Mouse (Mus musculus): Measurements from ENCODE around the gene Kcnk7. TPM values are rescaled to one million over a fixed set of nuclear protein-coding genes. Genes with fewer than 3 reads are reported as not detected.

The Kcnk7 gene
- polyA plus RNA-seq, 1 experiment = 0.36 TPM

DNA sequence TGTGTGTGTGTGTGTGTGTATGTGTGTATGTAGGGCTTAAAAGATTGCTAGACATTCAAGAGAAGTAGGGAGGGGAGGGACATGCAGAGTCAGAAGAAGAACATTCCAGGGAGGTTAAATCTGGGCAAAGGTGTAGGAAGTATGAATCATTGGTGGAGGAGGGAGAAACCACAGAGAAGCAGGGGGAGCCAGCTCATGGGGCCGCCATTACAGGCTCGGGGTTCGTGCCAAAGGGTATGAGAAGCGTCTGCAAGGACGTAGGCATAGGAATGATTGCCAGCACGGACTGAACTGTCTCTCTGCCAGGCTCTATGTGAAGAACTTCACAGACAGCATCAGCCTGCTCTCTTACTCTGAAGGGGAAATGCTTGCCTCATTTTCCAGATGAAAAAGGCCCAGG, 45.3 kb downstream of the Kcnk7 start:
- DNase-seq (ENCODE audit: low read depth) = no peak

DNA sequence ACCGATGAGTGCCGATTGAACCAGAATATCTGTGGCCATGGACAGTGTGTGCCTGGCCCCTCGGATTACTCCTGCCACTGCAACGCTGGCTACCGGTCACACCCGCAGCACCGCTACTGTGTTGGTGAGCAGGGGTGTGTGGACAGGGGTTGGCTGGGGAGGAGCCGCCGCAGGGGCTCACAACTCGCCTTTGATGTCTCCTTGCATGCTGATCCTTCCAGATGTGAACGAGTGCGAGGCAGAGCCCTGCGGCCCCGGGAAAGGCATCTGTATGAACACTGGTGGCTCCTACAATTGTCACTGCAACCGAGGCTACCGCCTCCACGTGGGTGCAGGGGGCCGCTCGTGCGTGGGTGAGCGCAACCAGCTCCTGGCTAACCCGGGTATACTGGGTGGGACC, 46.8 kb downstream of the Kcnk7 start:
- no peak for DNase-seq (ENCODE audit: low read depth)

DNA sequence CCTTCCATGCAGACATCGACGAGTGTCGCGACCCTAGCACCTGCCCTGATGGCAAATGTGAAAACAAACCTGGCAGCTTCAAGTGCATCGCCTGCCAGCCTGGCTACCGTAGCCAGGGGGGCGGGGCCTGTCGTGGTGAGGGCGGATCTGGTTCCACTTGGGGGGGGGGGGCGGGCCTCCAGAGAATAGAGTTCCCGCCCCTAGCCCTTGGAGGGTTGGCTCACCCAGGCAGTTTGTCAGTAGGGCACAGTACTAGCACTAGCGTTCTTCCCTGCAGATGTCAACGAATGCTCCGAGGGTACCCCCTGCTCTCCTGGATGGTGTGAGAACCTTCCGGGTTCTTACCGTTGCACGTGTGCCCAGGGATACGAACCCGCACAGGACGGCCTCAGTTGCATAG, 47.6 kb downstream of the Kcnk7 start:
- DNase-seq (ENCODE audit: low read depth) = no peak

DNA sequence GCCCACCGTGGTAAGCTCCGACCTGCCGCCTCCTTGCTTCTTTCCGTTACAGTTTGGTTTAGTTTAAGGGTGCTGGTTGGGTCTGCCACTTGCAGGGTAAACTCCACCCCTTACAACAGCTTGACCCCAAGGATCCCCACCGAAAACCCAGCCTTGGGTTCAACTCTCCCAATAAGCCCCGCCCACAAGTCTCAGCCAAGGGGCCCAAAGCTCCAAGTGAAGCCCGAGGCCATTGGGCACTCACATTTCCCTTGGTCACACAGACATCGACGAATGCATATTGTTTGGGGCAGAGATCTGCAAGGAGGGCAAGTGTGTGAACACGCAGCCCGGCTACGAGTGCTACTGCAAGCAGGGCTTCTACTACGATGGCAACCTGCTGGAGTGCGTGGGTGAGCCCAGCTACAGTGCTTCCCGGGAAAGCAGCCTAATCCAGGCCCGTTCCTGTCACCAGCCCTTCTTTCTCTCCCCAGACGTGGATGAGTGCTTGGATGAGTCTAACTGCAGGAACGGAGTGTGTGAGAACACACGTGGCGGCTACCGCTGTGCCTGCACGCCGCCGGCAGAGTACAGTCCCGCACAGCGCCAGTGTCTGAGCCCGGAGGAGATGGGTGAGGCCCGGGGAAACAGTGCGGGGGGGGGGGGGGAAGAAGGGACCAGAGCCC, 52.3 kb downstream of the Kcnk7 start:
- no peak for DNase-seq (ENCODE audit: low read depth)

Other genes with a start within 250 kb of the Kcnk7 start
- gene Ccdc85b, start 246.5 kb upstream of the Kcnk7 start, polyA plus RNA-seq (2012; rRNA removed) = 5.6 and 6.7 TPM in 2 replicates
- gene Fibp, start 243.8 kb upstream of the Kcnk7 start, polyA plus RNA-seq (2012; rRNA removed) = 126 and 132 TPM in 2 replicates
- 2.2 and 2.3 TPM in 2 replicates for gene Ctsw, start 235.9 kb upstream of the Kcnk7 start, polyA plus RNA-seq (2012; rRNA removed)
- 73.5 and 79.0 TPM in 2 replicates for gene Efemp2, start 230.4 kb upstream of the Kcnk7 start, polyA plus RNA-seq (2012; rRNA removed)
- gene Mus81, start 216.0 kb upstream of the Kcnk7 start, polyA plus RNA-seq (2012; rRNA removed) = 77.2 and 85.6 TPM in 2 replicates
- gene Cfl1, start 213.9 kb upstream of the Kcnk7 start, polyA plus RNA-seq (2012; rRNA removed) = 410 and 421 TPM in 2 replicates
- gene 1700020D05Rik, start 200.6 kb upstream of the Kcnk7 start, polyA plus RNA-seq (2012; rRNA removed) = 1.9 and 3.0 TPM in 2 replicates
- gene Snx32, start 193.8 kb upstream of the Kcnk7 start, polyA plus RNA-seq (2012; rRNA removed) = 20.9 and 25.6 TPM in 2 replicates
- 2.4 and 3.5 TPM in 2 replicates for gene Ovol1, start 143.7 kb upstream of the Kcnk7 start, polyA plus RNA-seq (2012; rRNA removed)
- 10.0 and 12.0 TPM in 2 replicates for gene Ap5b1, start 136.3 kb upstream of the Kcnk7 start, polyA plus RNA-seq (2012; rRNA removed)
- 42.2 and 49.4 TPM in 2 replicates for gene Rnaseh2c, start 102.5 kb upstream of the Kcnk7 start, polyA plus RNA-seq (2012; rRNA removed)
- gene Kat5, start 94.1 kb upstream of the Kcnk7 start, polyA plus RNA-seq (2012; rRNA removed) = 55.3 and 63.6 TPM in 2 replicates
- 66.8 and 81.8 TPM in 2 replicates for gene Rela, start 66.9 kb upstream of the Kcnk7 start, polyA plus RNA-seq (2012; rRNA removed)
- gene Sipa1, start 40.7 kb upstream of the Kcnk7 start, polyA plus RNA-seq (2012; rRNA removed) = 36.3 and 45.7 TPM in 2 replicates
- 50.6 and 52.8 TPM in 2 replicates for gene Map3k11, start 15.6 kb upstream of the Kcnk7 start, polyA plus RNA-seq (2012; rRNA removed)
- 80.2 and 87.4 TPM in 2 replicates for gene Pcnx3, start 15.5 kb upstream of the Kcnk7 start, polyA plus RNA-seq (2012; rRNA removed)
- gene Ehbp1l1, start 21.9 kb downstream of the Kcnk7 start, polyA plus RNA-seq (2012; rRNA removed) = 43.8 and 64.4 TPM in 2 replicates
- 160 and 194 TPM in 2 replicates for gene Fam89b, start 25.3 kb downstream of the Kcnk7 start, polyA plus RNA-seq (2012; rRNA removed)
- 186 and 257 TPM in 2 replicates for gene Ltbp3, start 36.5 kb downstream of the Kcnk7 start, polyA plus RNA-seq (2012; rRNA removed)
- gene Scyl1, start 67.1 kb downstream of the Kcnk7 start, polyA plus RNA-seq (2012; rRNA removed) = 155 TPM in 2 replicates
- 15.1 and 15.9 TPM in 2 replicates for gene Frmd8, start 170.9 kb downstream of the Kcnk7 start, polyA plus RNA-seq (2012; rRNA removed)
- 17.3 and 25.7 TPM in 2 replicates for gene Slc25a45, start 173.4 kb downstream of the Kcnk7 start, polyA plus RNA-seq (2012; rRNA removed)
- gene Tigd3, start 189.8 kb downstream of the Kcnk7 start, polyA plus RNA-seq (2012; rRNA removed) = 0.70 and 0.75 TPM in 2 replicates
- gene Dpf2, start 208.6 kb downstream of the Kcnk7 start, polyA plus RNA-seq (2012; rRNA removed) = 71.5 and 79.4 TPM in 2 replicates
- 12.9 and 17.6 TPM in 2 replicates for gene Cdc42ep2, start 220.4 kb downstream of the Kcnk7 start, polyA plus RNA-seq (2012; rRNA removed)